Mouse (Mus musculus): ENCODE results near the gene Zdhhc20.
"Not testable (repeated sequence)": the region's sequence is repeated elsewhere in the genome, so short reads cannot be mapped to it uniquely, and the experiment has no call there.

Gene Zdhhc20

DNA sequence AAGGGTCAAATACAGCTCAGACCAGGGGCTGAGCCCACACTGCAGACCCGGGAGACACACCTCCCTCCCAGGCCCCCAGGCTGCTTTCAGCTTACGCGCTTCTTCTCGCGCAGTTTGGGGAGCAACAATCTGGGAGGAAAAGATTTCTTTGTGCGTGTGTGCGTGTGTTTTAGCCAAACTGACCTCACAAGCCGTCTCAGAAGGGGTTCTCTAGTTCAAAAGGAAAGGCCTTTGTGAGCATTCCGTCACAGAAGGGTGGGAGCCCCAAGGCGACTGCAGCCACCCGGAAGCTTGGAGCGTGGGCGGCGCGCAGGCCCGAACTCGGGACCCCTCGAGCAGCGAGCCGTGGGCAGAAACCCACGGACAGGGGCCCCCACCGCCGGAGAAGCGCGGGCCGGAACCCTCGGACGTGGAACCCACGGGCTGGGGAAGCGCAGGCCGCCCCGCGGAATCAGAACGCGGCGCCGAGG lies 500 bp downstream of the Zdhhc20 start:
- peak in 1 of 2 experiments; percentile 64 for DNase-seq (ENCODE audit: low spot score in 2 of 2)

GRCm38 (mm10) chr14:57887171-57887570 lies 2.9 kb downstream of the Zdhhc20 start:
- no peak for DNase-seq (ENCODE audit: low spot score in 2 of 2)

- DNase-seq (ENCODE audit: low spot score in 2 of 2), result no peak
These were observed 4.0 kb downstream of the Zdhhc20 start for GRCm38 (mm10) chr14:57886032-57886431.

DNA sequence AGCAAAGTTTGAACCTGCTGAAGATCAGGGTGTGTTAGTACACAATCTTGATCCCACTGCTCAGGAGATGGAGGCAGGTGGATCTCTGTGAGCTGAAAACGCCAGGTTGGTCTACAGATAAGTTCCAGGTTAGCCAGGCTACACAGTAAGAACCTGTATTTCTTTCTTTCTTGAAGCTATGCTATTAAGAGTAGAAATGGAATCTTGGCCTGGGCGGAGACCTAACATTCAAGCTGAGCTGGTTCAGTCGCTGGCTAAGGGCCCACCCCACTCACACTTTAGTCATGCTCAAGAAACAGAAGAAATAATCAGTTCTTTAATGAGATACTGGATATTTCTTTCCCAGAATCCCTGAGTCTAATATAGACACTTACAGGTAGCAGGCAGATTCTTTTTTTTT lies 6.7 kb downstream of the Zdhhc20 start:
- no peak for DNase-seq (ENCODE audit: low spot score in 2 of 2)

DNA sequence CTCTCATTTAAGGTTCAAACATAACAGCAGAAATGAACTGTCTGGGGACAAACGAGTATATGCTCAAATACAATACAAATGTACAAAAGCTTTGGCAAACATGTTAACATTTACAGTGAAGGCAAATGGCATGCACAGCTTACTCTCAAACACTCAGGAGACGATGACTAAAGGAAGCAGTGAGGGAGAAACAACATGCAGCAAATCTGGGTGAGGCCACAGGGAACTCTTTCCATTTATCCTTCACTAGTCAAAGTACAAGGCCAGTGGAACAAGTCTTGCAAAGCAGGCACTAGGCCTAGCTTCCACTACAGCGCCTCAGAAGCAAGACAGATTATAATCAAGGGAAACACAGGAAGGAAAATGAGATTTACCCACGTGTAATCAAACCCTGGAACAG lies 7.4 kb downstream of the Zdhhc20 start:
- DNase-seq (ENCODE audit: low spot score in 2 of 2), result no peak

DNA sequence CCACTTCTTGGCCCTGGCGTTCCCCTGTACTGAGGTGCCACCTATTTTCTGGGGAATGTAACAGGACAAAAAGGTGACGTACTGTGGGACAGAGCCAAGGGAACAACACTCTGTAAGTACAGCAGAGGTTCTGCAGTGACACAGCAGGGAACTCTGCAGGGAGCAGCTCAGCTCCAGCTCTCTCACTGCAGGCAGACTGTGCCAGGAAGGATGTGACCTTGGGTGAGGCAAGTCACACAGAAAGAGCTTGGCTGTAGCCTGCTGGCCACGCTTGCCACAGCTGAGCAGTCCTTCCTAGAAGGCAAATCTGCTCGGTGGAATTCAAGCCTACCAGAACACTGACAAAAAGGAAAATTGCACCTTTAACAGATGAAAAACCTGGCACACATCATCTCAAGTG lies 8.3 kb downstream of the Zdhhc20 start:
- no peak for DNase-seq (ENCODE audit: low spot score in 2 of 2)

DNA sequence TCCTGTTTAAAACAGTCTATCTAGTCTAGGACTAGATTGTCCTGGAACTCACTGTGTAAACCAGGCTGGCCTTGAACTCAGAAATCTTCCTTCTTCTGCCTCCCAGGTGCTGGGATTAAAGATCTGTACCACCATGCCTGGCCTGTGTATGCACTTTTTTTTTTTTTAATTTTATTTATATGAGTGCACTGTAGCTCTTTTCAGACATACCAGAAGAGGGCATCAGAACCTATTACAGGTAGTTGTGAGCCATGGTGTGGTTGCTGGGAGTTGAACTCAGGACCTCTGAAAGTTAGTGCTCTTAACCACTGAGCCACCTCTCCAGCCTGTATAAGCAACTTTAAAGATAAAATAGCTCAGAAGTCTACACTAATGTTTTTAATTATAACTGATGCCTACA lies 9.0 kb downstream of the Zdhhc20 start:
- no peak for DNase-seq (ENCODE audit: low spot score in 2 of 2)

DNA sequence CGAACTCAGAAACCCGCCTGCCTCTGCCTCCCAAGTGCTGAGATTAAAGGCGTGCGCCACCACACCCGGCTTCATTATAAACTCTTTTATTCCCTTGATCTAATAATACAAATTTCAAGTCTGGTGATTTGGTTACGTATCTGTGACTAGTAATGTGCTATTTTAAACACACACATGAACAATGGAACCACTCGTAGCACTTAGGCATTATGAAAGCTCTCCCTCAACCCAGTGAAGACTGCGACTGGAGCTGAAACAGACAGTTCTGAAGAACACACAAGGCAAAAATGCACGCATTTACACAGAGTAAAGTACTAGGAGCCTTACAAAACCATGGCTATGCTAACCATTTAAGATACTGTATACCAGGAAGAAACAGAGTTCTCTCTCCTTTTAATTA lies 12.2 kb downstream of the Zdhhc20 start:
- DNase-seq (ENCODE audit: low spot score in 2 of 2), result no peak

DNA sequence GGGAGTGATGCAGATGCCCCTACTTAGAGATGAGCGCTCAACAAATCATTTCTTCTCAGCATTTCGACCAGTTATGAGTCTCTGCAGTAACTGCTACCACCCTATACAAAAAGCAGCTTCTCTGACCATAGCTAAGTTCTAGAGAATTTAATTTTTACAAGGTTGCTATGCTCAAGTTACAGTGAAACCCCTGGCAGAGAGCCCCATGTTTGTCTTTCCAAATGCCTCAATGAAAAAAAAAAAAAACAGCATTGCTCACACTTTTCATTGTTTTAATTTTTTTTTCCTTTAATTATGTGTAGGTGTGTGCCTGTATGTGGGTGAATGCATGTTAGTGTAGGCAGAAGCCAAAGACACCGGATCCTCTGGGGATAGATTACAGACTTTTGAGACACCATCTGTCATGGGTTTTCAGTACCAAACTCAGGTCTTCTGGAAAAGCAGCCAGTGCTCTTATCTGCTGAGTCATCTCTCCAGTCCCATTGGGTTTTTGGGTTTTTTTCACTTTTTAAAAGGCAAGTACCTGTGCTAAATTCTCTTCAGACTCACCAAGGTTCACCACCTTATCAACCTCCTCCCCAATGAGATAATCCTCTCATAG lies 23.3 kb downstream of the Zdhhc20 start:
- DNase-seq (ENCODE audit: low spot score in 2 of 2), result no peak

DNA sequence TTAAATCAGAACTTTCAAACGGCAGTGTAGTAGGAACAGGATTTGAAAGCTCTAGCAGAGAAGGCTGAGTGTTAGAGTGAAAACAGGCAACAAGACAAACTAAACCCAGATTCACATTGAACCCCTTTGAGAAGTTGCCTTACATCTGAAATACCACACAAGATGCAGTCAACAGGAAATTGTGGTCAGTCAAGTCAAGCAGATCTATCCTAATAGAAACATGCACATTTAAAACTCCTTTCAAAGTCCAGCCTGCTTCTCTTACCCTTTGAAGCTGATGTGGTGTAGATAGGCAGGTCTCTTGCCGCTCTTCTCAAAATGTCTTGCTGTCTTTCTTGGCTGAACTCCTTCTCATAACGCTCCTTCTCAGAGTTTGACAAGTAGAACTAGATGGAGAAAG lies 24.8 kb downstream of the Zdhhc20 start:
- no peak for DNase-seq (ENCODE audit: low spot score in 2 of 2)

- DNase-seq (ENCODE audit: low spot score in 2 of 2), result no peak
These were observed 26.9 kb downstream of the Zdhhc20 start for GRCm38 (mm10) chr14:57863129-57863528.

DNA sequence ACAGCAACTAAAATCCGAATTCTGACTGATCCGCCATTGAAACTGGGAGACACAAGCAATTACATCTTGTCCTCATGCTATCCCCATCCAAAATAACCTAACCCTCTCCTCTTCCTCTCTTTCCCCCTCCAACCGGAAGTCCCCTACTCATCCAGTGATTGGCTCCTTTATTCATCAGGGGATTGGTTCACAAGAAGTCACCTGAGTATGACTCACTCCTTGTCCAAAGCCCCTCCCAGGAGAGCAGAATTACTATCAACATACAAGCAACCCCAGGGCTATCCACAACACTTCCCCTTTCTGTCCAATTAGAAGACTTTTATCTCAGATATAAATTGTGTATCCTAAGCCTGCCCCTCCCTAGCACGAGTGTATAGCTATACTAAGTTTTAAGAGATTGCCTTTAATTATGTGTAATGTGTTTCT lies 28.1 kb downstream of the Zdhhc20 start:
- DNase-seq (ENCODE audit: low spot score in 2 of 2), result no peak

- no peak for DNase-seq (ENCODE audit: low spot score in 2 of 2)
These were observed 30.6 kb downstream of the Zdhhc20 start for GRCm38 (mm10) chr14:57859520-57859919.

DNA sequence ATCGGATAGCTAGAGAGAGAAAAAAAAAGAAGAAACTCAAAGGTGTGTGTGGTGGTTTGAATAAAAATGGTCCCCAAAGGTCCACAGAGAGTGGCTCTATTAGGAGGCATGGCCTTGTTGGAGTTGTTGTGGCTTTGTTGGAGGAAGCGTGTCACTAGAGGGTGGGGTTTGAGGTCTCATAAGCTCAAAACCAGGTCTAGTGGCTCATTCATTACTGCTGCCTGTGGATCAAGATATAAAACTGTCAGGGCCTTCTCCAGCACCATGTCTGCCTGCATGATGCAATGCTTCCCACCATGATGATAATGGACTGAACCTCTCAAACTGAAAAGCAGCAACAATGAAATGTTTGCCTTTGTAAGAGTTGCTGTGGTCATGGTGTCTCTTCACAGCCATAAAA lies 31.5 kb downstream of the Zdhhc20 start:
- no peak for DNase-seq (ENCODE audit: low spot score in 2 of 2)

DNA sequence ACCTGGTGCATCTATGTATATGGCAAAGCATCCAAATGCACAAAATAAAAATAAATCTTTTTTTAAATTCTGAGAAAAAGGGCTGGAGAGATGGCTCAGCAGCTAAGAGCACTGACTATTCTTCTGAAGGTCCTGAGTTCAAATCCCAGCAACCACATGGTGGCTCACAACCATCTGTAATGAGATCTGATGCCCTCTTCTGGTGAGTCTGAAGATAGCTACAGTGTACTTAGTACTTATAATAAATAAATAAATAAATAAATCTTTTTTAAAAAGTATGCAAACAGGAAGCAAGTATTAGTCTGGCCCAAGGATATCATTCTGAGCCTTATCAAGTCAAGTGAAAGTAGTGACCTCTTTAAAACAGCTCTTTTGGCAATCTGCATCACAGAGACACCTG lies 34.0 kb downstream of the Zdhhc20 start:
- not testable (repeated sequence) for DNase-seq (ENCODE audit: low spot score in 2 of 2)

GRCm38 (mm10) chr14:57852961-57853360 lies 37.1 kb downstream of the Zdhhc20 start:
- no peak for DNase-seq (ENCODE audit: low spot score in 2 of 2)

GRCm38 (mm10) chr14:57850330-57850729 lies 39.7 kb downstream of the Zdhhc20 start:
- no peak for DNase-seq (ENCODE audit: low spot score in 2 of 2)

DNA sequence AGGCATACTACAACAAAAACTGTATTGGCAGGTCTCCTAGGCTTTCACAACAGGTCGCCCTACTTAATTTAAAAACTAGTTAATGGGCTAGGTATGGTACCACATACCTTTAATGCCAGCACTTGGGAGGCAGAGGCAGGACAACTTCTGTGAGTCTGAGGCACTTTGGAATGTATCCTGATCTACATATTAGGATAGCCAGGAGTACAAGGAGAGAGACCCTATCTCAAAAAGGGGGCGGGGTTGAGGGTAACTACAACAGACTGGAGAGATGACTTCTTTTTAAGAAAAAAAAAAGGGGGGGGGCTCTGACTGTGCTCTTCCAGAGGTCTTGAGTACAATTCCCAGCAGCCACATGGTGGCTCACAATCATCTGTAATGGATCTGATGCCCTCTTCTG lies 41.4 kb downstream of the Zdhhc20 start:
- DNase-seq (ENCODE audit: low spot score in 2 of 2), result no peak

DNA sequence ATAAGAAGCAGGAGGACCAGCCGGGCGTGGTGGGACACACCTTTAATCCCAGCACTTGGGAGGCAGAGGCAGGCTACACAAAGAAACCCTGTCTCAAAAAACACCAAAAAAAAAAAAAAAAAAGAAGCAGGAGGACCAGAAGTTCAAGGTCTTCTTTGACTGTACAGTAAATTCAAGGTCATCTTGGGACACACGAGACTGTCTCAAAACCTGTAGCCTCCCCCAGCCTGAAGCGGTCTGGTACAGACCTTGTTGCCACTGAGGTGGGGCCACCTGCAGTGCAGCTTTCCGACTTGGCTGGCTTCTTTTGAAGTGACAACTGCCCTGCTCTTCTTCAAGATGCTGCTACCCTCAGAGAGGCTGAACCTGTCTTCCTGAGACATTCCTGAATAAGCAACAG lies 42.0 kb downstream of the Zdhhc20 start:
- not testable (repeated sequence) for DNase-seq (ENCODE audit: low spot score in 2 of 2)

GRCm38 (mm10) chr14:57844535-57844934 lies 45.5 kb downstream of the Zdhhc20 start:
- DNase-seq (ENCODE audit: low spot score in 2 of 2), result no peak

DNA sequence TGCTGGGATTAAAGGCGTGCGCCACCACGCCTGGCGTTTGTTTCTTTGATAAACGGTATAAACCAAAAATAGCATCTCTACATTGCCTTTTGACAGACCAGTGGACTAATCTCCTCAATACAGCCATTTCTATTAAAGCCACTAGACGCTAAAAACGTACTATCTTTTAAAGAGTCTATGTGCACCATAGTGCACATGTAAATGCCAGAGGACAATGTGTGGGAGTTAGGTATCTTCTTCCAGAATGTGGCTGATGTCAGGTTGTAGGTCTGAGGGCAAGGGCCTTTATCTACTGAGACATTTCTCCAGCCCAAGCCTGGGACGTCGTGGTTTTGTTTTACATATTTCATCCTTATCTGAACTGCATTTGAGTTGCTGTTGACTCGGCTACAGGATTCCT lies 54.9 kb downstream of the Zdhhc20 start:
- no peak for DNase-seq (ENCODE audit: low spot score in 2 of 2)

- DNase-seq (ENCODE audit: low spot score in 2 of 2), result no peak
These were observed 56.5 kb downstream of the Zdhhc20 start for GRCm38 (mm10) chr14:57833526-57833925.

GRCm38 (mm10) chr14:57827284-57827683 lies 62.8 kb downstream of the Zdhhc20 start:
- peak in 1 of 2 experiments; percentile 13 for DNase-seq (ENCODE audit: low spot score in 2 of 2)

Data from spleen, postnatal 10 days (tissue).